Mouse (Mus musculus) kidney, adult 2 months (tissue): ENCODE measurements at regions not wholly inside any gene's neighbourhood (a gene's known extent, or its start where the extent isn't known, plus 50 kb on each side); places are given as distances from the start of the nearest gene placed in this dataset.

Experiments
- DNase-seq: peaks from one replicate; pipeline ENCODE4 v3.0.0; 2021
- H3K27ac ChIP-seq: fragments of 200-500 bp; 2 replicates; pipeline ENCODE4 v1.5.1; 2012; ENCODE audit warnings: low read depth, low read length, control low read depth, inconsistent platforms; ENCODE audit not compliant: insufficient read depth
- H3K27me3 ChIP-seq: fragments of 200-500 bp; replicated peaks from 2 replicates; pipeline ENCODE4 v1.6.1; 2012; ENCODE audit warnings: mild to moderate bottlenecking, moderate library complexity, low read length, inconsistent platforms; ENCODE audit not compliant: control insufficient read depth, insufficient read depth
- H3K36me3 ChIP-seq: fragments of 200-500 bp; 2 replicates; pipeline ENCODE4 v1.6.1; 2012; ENCODE audit warnings: mild to moderate bottlenecking, moderate library complexity, low read length, inconsistent platforms; ENCODE audit not compliant: control insufficient read depth, insufficient read depth
- H3K4me1 ChIP-seq: fragments of 200-500 bp; 2 replicates; pipeline ENCODE4 v1.6.1; 2011; ENCODE audit warnings: low read length; ENCODE audit not compliant: control insufficient read depth, insufficient read depth
- H3K4me3 ChIP-seq: fragments of 200-500 bp; 2 replicates; pipeline ENCODE4 v1.5.1; 2011; ENCODE audit warnings: mild to moderate bottlenecking, low read depth, low read length, control low read depth; ENCODE audit not compliant: insufficient read depth
- CTCF ChIP-seq: fragments of 200-500 bp; conservative IDR thresholded peaks from 2 replicates; pipeline ENCODE4 v1.5.1; 2011; ENCODE audit warnings: low read depth, mild to moderate bottlenecking, control low read depth, low read length, moderate library complexity, mixed read lengths; ENCODE audit not compliant: insufficient read depth, insufficient read length
- POLR2A ChIP-seq: fragments of 200-500 bp; IDR thresholded peaks from one replicate; pipeline ENCODE4 v1.6.1; 2011; ENCODE audit warnings: low read depth, low read length, control low read depth
- WGBS: fragments of 180-500 bp; shearing (Covaris S2); methylation state at CpG from one replicate; pipeline ENCODE4 v1.1.7; 2018; 5-methylcytosine and 5-hydroxymethylcytosine counted together

DNA sequence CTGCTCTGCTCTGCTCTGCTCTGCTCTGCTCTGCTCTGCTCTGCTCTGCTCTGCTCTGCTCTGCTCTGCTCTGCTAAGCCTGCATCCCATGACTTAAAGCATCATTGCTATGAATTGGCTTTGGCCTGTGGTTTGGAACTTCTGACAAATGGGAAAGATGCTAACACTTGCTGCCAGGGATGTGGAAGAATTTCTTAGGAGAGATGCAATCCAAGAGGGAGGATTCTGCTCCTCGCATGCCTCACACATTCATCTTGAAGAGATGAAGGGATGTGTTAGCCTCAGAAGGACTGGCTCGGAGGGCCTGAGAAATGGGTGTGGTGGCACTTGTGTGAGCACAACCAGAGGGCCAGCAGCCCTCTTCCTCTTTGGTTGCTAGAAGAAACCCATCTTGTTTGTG lies 268.5 kb upstream of the Fn1 start:
- 96% methylated on average over 2 of the region's 2 CpGs for WGBS
- Histone ChIP-seq H3K36me3 (no peaks in the 10 kb centered on the region), H3K27ac (no peak overlapping the region), H3K4me1 (no peaks in the 10 kb centered on the region), H3K27me3 (no peaks in the 10 kb centered on the region), H3K4me3 (no peak overlapping the region)
- TF ChIP-seq CTCF (no peak), POLR2A (no peak)
- no peak for DNase-seq

DNA sequence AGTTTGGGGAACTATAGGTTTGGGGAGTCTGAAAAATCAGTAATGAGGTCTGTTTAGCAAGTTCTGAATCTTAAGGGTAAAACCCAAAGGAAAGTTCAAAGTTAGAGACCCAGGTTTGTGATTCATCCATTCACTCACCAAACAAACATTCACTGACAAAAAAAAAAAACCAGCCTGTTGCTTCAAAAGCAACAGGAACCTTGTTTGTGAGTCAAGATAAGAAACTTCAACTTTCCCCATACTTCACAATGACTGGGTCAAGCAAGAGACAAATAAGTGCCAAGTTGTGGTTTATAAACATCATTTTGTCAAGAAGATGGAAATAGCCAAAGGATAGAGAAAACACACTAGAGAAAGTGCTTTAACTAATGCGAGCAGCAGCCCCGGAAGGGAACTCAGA lies 266.9 kb upstream of the Fn1 start:
- Histone ChIP-seq H3K4me3 (no peak overlapping the region), H3K36me3 (no peaks in the 10 kb centered on the region), H3K4me1 (no peaks in the 10 kb centered on the region), H3K27ac (no peak overlapping the region), H3K27me3 (no peaks in the 10 kb centered on the region)
- TF ChIP-seq CTCF (no peak), POLR2A (no peak)
- DNase-seq, result no peak
- 94% methylated on average over 2 of the region's 2 CpGs for WGBS

DNA sequence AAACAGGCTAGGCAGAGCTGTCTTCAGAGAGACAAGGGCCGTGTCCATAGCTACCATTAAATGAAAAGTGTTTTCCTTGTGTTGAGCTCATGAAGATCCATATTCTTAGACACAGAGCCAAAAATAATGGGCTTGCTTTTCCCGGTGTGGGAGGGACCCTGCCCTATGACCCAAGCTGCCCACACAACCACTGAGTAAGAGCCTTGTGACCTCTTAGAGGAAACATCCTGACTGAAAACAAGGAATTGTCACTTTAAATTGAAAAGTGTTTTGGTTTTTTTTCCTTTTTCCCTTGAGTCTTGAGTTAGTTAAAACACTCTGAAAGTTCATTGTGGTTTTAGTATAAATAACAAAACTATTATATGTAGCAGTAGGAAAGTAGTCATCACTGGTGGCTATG lies 264.0 kb upstream of the Fn1 start:
- no peak overlapping the region for H3K4me3 ChIP-seq
- DNase-seq, result no peak
- H3K36me3 ChIP-seq, result no peaks in the 10 kb centered on the region
- H3K27ac ChIP-seq, result no peak overlapping the region
- no peaks in the 10 kb centered on the region for H3K27me3 ChIP-seq
- no peaks in the 10 kb centered on the region for H3K4me1 ChIP-seq
- TF ChIP-seq CTCF, result no peak
- TF ChIP-seq POLR2A, result no peak
- WGBS, result 46% methylated on average over 2 of the region's 2 CpGs

DNA sequence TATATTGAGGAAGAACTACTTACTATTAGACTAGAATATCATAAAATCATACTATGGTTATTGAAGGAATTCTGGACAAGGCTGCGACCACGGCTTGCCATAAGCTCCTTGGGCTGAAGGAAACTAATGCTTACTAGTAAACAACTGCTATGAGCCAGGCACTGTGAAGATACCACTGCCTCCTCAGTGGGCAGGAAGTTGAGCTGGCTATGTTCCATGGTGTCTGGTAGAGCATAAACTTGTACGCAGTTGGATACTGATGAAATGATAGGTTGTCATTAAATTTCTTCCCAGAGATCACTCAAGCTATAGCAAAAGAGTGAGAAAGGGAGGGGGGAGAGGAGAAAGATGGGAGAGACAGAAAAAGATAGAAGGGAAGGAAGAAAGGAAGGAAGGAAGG lies 261.4 kb upstream of the Fn1 start:
- no peaks in the 10 kb centered on the region; the same call in 1 of the 2 replicates for H3K27me3 ChIP-seq
- no peaks in the 10 kb centered on the region for H3K4me1 ChIP-seq
- H3K27ac ChIP-seq, result no peak overlapping the region
- no peak overlapping the region for H3K4me3 ChIP-seq
- no peaks in the 10 kb centered on the region for H3K36me3 ChIP-seq
- no peak for DNase-seq
- 80% methylated on average over 3 of the region's 3 CpGs for WGBS
- TF ChIP-seq POLR2A (no peak), CTCF (no peak)

DNA sequence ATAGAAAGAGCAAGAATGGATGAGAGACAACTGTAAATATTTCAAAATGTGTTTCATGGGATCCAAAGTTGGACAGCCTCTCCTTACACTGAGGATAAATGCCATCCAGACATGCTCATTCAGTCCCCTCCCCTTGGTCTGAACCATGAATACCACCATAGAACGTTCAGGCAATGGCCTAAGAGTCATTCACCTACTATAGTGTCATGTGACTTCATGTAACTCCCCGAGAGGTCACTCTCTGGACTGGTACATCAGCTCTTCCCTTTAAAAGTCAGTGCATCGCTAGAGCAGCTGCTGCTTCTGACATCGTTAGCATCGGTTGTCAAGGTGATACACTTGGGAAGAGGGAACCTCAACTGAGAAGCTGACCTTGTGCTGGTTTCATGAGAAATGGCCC lies 260.2 kb upstream of the Fn1 start:
- DNase-seq, result no peak
- WGBS, result 68% methylated on average over 5 of the region's 5 CpGs
- TF ChIP-seq POLR2A (no peak), CTCF (no peak)
- Histone ChIP-seq H3K4me1 (no peaks in the 10 kb centered on the region), H3K4me3 (no peak overlapping the region), H3K27ac (no peak overlapping the region), H3K27me3 (no peaks in the 10 kb centered on the region; the same call in 1 of the 2 replicates), H3K36me3 (no peaks in the 10 kb centered on the region)

DNA sequence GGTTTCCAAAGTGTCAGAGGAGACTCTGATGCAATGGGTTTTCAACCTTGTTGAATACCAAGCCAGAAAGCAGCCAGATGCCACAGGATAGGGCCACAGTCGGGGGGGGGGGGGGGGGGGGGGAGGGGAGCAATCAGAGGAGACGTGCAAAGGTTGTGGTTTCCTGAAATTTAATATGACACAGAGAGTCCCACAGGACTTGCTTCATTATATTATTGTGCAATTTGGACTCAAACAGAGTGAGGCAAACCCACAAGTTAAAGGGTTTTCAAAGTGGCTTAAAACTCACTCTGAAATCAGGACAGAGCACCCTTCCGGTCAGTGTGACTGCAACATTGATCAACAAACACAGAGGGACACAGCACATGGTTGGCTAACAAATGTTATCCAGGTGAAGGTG lies 259.4 kb upstream of the Fn1 start:
- no peak overlapping the region for H3K4me3 ChIP-seq
- TF ChIP-seq POLR2A, result no peak
- no peak for TF ChIP-seq CTCF
- 39% methylated on average over 3 of the region's 3 CpGs for WGBS
- H3K27ac ChIP-seq, result no peak overlapping the region
- H3K4me1 ChIP-seq, result no peaks in the 10 kb centered on the region
- H3K36me3 ChIP-seq, result no peaks in the 10 kb centered on the region
- DNase-seq, result peak; percentile 3
- no peaks in the 10 kb centered on the region; the same call in 1 of the 2 replicates for H3K27me3 ChIP-seq

DNA sequence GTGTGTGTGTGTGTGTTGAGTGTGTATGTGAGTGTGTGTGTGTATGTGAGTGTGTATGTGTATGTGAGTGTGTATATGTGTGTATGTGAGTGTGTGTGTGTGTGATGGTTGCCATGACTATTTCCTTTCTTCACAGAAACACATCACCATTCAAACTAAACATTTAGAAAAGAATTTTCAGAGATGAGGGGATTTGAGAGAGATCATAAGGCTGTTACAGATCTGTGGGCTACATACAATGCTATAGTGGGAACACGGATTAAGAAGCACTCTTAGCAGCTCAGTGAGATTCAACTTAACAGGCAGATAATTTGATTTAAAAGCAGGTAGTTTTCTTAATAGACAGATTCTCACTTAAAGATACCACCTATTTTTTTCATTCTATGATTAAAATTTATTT lies 257.1 kb upstream of the Fn1 start:
- WGBS, result 80% methylated on average over 1 of the region's 1 CpGs
- no peaks in the 10 kb centered on the region; the same call in 1 of the 2 replicates for H3K27me3 ChIP-seq
- TF ChIP-seq CTCF, result no peak
- no peak overlapping the region for H3K4me3 ChIP-seq
- no peak for DNase-seq
- H3K36me3 ChIP-seq, result no peaks in the 10 kb centered on the region
- no peaks in the 10 kb centered on the region for H3K4me1 ChIP-seq
- H3K27ac ChIP-seq, result no peak overlapping the region
